Mouse (Mus musculus) naive thymus-derived CD4-positive, alpha-beta T cell, adult 5 months (primary cell): Measurements from ENCODE around the gene Fam114a1. TPM values are rescaled to one million over a fixed set of nuclear protein-coding genes. Genes with fewer than 3 reads are reported as not detected.

Experiments
- polyA plus RNA-seq: library from polyadenylated mRNA; unstranded; fragments of 100-300 nt; shearing (Covaris generic); gene quantifications from one replicate; pipeline ENCODE4 v1.2.1, GENCODE M21; 2017

Gene Fam114a1
- polyA plus RNA-seq: 1.6 TPM

GRCm38 (mm10) chr5:64969861-64970771 is at the start of gene Fam114a1:
TSS of gene Fam114a1 (plus strand) at chr5:64970071.

DNA sequence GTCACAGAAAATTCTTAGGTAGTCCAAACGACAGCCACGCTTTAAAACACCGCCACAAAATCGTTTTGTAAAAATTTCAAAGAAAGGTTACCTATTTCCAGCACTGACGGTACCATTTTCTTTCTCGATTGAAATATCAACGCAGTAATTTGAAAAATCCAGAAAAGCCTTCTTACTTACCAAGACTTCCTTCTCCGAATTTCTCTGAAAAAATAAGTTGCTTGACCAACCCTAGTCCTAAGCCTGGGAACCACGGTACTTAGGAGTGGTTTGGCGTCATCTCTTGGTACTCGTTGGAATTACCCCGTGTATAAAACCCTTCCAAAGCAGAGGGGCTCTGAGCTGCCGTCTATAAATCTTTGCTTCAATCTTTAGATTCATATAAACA is 10.0 kb upstream of the Fam114a1 start, which contains the start of gene Tlr6:
Tlr6 (minus strand) TSS at position 255 of the 388 bp plus-strand sequence.

Other genes starting within 250 kb of the Fam114a1 start
- gene Klf3, start 166.7 kb upstream of the Fam114a1 start, polyA plus RNA-seq: 669 TPM
- gene Tlr1, start 36.5 kb upstream of the Fam114a1 start, polyA plus RNA-seq: 25.3 TPM
- 2.3 TPM for gene Tlr6, start 10.0 kb upstream of the Fam114a1 start, polyA plus RNA-seq
- gene Tmem156, start 122.1 kb downstream of the Fam114a1 start, polyA plus RNA-seq: 16.1 TPM
- gene Klhl5, start 137.5 kb downstream of the Fam114a1 start, polyA plus RNA-seq: 36.7 TPM
- gene Wdr19, start 229.6 kb downstream of the Fam114a1 start, polyA plus RNA-seq: 3.0 TPM